Mouse (Mus musculus) left cerebral cortex, adult 8-10 months (tissue): ENCODE data around the gene Sympk. TPM values are rescaled to one million over a fixed set of nuclear protein-coding genes. Genes with fewer than 3 reads are reported as not detected.
A peak's percentile ranks its signal among the peaks of the same experiment; 100 is the strongest.

ENCODE experiments used
- DNase-seq, 2 experiments: peaks; one replicate each; pipeline ENCODE4 v3.0.0; 2022; ENCODE audit warnings: low spot score in 2 of 2
- total RNA-seq, 4 experiments: library from RNA; stranded (reverse); gene quantifications; 2 replicates each; pipeline ENCODE4 v1.2.4; 2022

The Sympk gene
- total RNA-seq, 4 experiments from 2014 or later: 104 to 113 (median 111) TPM

DNA sequence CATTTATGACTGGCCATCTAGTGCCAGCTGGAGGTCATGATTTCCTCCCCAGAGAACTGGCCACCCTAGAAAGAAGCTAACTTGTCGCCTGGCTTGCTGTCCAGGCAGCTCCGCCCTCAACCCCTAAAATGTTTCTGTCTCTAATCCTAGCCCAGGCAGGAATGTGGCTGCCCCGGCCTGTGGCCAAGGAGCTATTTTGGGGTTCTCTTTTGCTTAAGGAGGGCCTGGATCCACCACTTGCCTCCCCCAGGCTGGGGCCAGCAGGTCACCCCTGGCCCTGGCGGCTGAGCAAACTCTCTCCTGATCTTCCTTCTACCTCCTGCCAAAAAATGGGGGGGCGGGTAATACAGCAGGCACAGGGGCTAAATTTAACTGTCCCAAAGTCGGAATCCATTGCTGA lies 58.9 kb downstream of the Sympk start:
- DNase-seq: no peak

DNA sequence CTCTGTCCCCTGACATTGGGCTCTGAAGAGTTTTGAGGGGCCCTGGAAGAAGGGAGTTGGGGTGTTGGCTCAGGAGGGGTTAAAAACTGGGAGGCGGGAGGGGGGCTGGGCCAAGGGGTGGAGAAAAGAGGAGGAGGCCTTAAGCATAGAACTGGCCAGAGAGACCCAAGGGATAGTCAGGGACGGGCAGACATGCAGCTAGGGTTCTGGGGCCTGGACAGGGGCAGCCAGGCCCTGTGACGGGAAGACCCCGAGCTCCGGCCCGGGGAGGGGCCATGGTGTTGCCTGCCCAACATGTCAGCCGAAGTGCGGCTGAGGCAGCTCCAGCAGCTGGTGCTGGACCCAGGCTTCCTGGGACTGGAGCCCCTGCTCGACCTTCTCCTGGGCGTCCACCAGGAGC lies 59.5 kb downstream of the Sympk start, which contains the start of gene Dmpk:
Dmpk (plus strand) TSS at position 149 of the 400 bp plus-strand sequence.
- DNase-seq: no peak

DNA sequence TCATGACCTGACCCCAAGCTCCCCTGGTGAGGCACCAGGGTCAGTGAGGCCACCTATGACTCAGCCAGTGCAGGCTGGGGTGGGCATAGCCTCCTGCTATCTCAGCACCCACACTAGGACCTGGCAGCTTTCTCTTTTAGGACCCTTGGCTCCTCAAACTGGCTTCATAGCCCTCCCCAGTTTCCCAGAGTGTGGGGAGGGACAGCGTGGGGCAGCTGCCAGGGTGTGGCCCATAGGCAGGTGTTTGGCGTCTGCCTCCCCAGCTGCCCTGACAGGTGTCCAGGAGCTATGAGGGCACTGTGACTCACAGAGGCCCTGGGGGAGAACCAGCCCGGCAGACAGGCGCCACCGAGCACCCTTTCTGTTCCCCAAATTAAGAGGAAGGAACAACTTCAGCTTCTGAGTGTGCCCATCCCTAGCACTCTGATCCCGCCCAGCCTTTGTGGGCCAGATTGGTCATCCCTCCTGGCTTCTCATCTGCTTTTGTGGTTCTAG lies 60.1 kb downstream of the Sympk start:
- DNase-seq: no peak

DNA sequence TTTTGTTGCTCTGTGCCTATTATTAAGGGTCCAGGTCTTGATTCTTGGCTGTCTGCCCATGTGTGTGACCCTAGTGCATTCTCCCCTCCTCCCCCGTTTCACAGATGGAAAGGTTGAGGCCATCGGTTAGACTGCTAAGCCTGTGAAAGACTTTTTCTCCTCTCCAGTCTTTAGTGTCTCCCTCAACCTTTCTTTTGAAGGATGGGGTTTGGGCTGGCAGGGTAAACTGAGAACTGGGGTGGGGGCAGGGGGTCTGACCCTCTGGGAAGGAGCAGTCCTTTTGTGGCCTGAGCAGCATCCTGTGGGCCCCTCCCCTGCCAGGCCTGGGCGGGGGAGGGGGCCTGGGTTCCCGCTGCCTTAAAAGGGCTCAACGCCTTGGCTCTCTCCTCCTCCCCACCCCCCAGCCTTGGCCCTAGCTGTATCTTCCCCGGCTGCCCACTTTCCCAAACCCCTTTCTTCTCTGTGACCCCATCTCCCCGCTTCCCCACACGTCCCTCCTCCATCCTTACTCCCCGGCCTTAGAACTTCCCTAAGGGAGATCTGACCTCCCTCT lies 60.8 kb downstream of the Sympk start:
- DNase-seq: no peak

DNA sequence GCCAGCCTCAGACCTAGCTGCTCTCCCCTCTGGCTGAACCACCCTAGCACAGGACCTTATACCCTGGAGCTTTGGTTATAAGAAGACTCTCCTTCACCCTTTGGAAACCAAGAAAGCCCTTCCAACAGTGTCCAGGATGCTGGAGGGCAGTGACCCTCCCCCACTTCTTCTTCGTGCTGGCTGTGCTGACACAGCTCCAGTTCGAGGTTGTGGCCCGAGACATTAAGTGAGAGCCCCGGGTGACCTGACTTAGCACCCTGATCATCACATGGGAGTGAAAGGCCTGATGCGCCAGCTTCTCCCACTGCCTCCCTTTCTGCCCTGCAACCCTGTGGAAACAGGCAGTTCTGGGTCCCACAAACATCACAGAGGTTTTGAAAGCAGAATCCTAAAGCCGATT lies 61.3 kb downstream of the Sympk start:
- no peak for DNase-seq

DNA sequence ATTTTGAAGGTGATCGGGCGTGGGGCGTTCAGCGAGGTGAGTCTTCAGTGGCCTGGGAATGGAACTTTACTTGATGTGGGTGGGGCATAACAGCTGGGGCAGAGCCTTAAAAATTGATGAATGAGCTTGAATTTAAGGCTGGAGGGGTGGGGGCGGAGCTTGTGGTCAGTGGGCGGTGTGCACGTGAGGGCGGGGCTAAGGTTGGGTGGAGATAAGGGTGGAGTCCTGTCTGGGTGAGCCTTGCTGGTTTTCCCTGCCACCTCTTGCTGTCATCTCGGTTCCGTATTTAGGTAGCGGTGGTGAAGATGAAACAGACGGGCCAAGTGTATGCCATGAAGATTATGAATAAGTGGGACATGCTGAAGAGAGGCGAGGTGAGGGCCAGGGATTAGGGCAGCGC lies 61.9 kb downstream of the Sympk start:
- no peak for DNase-seq

DNA sequence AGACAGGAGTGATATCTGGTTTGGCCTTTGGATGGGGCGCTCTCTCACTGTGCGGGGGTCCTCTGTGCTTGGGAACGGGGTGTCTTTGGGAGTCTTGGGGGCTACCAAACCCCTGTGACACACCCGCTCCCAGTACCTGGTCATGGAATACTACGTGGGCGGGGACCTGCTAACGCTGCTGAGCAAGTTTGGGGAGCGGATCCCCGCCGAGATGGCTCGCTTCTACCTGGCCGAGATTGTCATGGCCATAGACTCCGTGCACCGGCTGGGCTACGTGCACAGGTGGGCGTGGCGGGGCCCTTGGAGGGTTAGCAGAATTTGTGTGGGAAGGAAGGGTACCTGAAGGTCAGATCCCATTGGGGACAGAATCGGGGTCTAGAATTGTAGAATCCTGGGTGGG lies 62.6 kb downstream of the Sympk start:
- DNase-seq: no peak

DNA sequence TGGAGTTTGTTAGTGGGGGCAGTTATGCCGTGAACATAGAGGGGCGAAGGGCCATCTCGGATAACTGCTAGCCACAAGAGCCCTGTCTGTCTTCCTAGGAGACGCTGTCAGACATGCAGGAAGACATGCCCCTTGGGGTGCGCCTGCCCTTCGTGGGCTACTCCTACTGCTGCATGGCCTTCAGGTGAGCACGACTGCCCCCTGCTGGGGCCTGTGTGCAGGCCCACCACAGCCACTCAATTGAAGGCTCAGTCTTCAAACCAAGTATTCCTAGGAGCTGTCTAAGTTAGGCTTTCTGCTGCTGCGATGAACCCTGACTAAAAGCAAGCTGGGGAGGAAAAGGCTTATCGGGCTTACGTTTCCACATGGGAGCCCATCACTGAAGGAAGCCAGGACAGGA lies 64.6 kb downstream of the Sympk start:
- no peak for DNase-seq

DNA sequence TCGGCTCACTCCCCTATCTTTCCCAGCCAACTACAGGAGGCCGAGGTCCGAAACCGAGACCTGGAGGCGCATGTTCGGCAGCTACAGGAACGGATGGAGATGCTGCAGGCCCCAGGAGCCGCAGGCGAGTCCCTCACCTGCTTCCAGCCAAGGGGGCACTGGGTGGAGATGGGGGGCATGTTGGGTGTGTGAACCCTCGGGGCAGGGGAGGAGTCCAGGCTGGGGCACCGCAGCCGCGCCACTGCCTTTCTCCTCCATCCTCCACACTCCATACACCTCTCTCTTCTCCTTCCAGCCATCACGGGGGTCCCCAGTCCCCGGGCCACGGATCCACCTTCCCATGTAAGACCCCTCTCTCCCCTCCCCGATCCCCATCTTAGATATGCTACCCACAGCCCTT lies 67.7 kb downstream of the Sympk start:
- no peak for DNase-seq

DNA sequence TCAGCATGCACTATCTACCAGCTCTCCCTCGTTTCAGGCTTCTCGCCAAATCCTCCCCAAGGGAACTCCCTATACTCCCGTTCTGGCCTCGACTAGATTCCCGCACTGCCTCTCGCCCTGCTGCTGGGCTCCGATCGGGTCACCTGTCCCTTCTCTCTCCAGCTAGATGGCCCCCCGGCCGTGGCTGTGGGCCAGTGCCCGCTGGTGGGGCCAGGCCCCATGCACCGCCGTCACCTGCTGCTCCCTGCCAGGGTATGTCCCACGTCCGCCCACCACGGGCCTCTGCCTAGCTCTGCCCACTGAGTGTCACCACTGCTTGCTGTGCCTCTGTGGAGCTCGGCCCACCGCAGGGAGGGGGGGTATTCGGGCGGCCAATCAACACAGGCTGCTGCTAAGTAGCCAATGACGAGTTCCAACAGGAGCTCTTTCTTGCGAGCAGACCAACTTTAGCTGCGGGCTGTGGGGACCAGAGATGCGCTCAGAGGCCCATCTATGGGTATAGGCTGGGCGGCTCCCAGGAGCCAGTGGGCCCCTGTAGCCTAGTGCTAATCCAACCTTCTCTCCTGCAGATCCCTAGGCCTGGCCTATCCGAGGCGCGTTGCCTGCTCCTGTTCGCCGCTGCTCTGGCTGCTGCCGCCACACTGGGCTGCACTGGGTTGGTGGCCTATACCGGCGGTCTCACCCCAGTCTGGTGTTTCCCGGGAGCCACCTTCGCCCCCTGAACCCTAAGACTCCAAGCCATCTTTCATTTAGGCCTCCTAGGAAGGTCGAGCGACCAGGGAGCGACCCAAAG lies 68.4 kb downstream of the Sympk start:
- no peak for DNase-seq

DNA sequence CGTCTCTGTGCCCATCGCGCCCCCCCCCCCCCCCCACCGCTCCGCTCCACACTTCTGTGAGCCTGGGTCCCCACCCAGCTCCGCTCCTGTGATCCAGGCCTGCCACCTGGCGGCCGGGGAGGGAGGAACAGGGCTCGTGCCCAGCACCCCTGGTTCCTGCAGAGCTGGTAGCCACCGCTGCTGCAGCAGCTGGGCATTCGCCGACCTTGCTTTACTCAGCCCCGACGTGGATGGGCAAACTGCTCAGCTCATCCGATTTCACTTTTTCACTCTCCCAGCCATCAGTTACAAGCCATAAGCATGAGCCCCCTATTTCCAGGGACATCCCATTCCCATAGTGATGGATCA lies 69.0 kb downstream of the Sympk start:
- no peak for DNase-seq

DNA sequence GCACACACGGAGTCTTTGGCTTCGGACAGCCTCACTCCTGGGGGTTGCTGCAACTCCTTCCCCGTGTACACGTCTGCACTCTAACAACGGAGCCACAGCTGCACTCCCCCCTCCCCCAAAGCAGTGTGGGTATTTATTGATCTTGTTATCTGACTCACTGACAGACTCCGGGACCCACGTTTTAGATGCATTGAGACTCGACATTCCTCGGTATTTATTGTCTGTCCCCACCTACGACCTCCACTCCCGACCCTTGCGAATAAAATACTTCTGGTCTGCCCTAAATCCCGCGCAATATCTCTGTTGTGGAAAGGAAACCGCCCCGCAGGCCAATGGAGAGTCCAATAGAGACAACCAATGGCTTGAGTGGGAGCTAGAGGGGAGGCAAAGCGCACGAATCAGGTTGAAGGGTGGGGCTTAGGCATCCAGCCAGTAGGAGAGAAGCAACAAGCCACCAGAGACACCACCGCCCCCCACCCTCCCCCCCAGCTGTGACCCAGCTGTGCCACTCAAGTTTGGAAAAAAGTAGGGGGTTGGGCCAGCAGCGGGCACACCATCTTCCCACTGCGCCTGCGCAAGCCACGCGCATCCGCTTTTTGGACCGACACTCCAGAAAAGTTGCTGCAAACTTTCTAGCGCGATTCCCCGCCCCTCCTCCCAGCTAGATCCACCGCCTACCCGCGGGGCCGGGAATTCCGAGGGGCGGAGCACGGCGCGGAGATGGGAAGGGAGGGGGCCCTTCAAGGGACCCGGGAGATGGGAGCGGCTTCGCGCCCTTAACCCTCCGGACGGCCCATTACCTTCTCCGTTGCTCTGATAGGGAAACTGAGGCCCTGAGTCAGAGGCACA lies 69.6 kb downstream of the Sympk start:
- DNase-seq: peak in 1 of 2 experiments; percentile 76

DNA sequence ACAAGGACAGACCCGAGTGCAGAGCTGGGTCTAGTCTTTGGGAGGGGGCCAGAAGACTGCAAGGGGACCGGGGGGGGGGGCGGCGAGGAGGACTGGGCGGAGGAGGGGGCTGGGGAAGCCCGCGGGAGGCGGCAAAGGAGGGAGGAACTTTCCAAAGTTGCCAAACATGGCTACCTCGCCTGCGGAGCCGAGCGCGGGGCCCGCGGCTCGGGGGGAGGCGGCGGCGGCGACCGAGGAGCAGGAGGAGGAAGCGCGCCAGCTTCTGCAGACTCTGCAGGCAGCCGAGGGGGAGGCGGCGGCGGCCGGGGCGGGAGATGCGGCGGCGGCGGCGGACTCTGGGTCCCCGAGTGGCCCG lies 70.3 kb downstream of the Sympk start, which contains the start of gene Six5:
Six5 (plus strand) TSS at position 124 of the 355 bp plus-strand sequence.
- DNase-seq: no peak

DNA sequence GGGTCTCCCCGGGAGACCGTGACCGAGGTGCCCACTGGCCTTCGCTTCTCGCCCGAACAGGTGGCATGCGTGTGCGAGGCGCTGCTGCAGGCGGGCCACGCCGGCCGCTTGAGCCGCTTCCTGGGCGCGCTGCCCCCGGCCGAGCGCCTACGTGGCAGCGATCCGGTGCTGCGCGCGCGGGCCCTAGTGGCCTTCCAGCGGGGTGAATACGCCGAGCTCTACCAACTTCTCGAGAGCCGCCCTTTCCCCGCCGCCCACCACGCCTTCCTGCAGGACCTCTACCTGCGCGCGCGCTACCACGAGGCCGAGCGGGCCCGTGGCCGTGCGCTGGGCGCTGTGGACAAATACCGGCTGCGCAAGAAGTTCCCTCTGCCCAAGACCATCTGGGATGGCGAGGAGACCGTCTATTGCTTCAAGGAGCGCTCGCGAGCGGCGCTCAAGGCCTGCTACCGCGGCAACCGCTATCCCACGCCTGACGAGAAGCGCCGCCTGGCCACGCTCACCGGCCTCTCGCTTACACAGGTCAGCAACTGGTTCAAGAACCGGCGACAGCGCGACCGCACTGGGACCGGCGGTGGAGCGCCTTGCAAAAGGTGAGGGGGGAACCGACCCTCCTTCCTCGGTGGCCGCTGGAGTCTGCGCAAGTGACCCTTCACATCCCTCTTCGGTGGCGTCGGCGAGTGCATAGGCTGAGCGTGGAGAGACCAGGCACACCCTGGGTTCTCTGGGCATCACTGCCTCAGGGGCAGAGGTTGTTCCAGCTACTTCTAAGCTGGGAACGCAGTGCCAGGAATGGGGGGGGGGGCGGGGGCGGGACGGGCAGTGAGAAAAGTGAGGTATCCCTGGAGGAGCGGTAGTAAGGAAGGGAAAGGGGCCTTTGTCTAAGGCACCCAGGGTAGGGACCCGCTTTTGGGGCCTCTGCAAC lies 70.9 kb downstream of the Sympk start:
- no peak for DNase-seq

DNA sequence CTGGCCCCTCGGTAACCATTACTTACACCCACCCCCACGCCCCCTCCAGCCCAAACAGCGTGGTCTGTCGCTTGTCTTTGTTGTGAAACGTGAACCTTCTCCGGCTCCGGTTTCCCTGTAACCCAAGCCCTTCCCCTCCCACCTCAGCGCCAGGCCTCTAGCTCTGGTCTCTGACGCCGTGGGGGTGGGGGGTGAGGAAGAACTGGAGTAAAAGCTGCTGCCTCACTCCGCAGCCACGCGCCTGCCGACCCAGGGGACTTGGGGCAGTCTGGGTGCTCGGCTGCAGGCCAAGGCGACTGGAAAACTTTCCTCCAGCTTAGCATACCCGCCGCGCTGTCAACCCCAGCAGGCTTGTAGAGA lies 71.6 kb downstream of the Sympk start:
- no peak for DNase-seq

DNA sequence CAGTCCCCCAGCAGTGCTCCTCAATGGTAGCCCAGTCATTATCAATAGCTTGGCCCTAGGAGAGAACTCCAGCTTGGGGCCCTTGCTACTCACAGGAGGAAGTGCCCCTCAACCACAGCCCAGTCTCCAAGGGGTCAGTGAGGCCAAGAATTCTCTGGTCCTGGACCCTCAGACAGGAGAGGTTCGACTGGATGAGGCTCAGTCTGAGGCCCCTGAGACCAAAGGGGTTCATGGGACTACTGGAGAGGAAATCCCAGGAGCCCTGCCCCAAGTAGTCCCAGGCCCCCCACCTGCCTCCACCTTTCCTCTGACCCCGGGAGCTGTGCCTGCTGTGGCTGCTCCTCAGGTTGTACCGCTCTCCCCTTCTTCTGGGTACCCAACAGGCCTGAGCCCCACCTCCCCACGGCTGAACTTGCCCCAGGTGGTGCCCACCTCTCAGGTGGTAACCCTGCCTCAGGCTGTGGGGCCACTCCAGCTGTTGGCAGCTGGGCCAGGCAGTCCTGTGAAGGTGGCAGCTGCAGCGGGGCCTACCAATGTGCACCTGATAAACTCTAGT lies 72.3 kb downstream of the Sympk start:
- DNase-seq: no peak

DNA sequence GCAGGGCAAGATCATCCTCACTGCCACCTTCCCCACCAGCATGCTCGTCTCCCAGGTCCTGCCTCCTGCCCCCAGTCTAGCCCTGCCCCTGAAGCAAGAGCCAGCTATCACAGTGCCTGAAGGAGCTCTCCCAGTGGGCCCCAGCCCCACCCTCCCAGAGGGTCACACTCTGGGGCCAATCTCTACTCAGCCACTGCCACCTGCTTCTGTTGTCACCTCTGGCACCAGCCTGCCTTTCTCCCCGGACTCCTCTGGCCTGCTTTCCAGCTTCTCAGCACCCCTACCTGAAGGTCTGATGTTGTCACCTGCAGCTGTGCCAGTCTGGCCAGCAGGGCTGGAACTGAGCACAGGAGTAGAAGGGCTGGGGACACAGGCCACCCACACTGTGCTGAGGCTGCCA lies 73.0 kb downstream of the Sympk start:
- DNase-seq: no peak

DNA sequence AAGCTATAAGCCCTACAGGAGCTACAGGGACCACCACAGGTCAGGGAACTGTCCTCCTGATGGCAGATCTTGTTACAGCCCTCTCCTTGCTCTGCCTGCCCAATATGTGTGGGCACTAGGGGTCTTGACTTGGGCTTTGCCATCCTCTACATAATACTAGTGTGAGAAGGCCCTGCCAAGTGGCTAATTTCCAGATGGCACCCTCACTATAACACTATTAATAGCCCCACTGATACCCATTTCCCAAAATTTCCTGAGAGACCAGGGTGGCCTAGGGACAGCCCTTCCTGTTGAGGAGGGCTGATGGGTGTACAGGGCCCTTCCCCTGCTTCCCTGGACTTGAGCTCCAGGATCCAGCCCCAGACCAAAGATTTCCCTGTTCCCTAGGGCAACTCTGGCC lies 73.7 kb downstream of the Sympk start:
- no peak for DNase-seq

DNA sequence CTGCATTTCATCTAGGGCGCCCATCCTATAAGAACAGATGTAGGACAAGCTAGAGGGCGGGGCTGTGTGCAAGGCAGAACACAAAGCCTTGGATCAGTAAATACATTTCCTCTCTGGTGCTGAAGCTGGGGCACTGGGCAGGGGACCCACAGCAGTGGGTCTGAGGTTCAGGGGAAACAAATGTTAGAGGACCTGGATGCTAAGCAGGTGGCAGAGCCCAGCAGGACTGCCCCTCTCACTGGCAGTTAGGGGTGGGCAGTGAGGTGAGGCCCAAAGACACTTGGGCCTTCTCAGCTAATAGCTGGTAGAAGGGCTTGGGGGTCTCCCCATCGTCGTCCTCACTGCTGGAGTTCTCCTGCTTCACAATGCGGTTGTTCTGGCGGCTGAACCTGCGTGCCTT lies 74.6 kb downstream of the Sympk start:
- no peak for DNase-seq

DNA sequence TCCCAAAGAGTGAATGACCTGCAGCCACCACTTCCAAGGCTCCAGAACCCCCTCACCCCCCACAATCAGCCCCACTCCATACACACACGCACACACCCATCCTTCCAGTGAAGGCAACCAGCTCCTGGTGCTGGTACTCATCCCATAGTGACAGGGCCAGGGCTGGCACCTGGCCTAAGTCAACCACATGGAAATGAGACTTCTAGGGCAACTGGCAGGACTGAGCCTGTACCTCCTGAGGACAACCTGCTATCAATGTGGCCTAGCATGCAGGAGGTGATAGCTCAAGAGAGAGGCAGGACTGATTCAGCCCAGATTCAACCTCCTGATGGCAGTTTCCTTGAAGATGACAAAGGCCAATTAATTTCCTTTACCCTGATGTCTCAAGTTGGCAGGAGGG lies 76.1 kb downstream of the Sympk start:
- no peak for DNase-seq

DNA sequence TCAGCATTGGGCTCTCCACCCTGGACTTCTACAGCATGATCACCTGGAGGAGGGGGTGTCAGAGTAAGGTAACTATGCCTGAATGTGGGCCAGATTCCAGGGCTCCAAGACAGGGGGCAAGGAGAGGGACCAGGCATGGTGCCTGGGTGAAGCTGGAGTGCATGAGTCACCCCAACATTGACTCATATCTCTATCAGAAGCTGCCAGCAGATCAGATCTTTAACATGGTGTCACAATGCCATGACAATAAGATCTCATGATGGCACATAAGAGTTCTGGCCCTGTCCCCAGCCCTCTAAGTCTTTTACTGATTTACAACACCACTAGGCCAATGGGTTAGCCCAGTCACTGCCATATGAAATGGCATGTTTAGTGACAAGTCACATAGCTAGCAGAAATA lies 79.6 kb downstream of the Sympk start:
- DNase-seq: no peak
